Mouse (Mus musculus) liver, adult 2 months (tissue): ENCODE measurements around the gene Sp110.
"Not testable (repeated sequence)": the region's sequence is repeated elsewhere in the genome, so short reads cannot be mapped to it uniquely, and the experiment has no call there.

Experiments
- CTCF ChIP-seq: fragments of 200-500 bp; IDR thresholded peaks from 2 replicates; pipeline ENCODE4 v1.5.1; 2011; ENCODE audit warnings: low read depth, low read length, control low read depth
- POLR2A ChIP-seq: fragments of 200-500 bp; IDR thresholded peaks from 2 replicates; pipeline ENCODE4 v1.6.1; 2011; ENCODE audit warnings: low read length, control low read depth; ENCODE audit not compliant: insufficient read depth; ENCODE audit errors: extremely low read depth

GRCm38 (mm10) chr1:85580578-85580977 is 18.0 kb downstream of the Sp110 start:
- TF ChIP-seq CTCF, POLR2A: not testable (repeated sequence)
